Mouse (Mus musculus) liver, embryonic 14.5 days (tissue): ENCODE results near the gene Il16.

Experiments used
- CTCF ChIP-seq: IDR thresholded peaks from 2 replicates; pipeline ENCODE4 v1.5.1; 2016; ENCODE audit warnings: antibody characterized with exemption, low read depth, control low read depth
- EP300 ChIP-seq: IDR thresholded peaks from 2 replicates; pipeline ENCODE4 v1.6.1; 2016; ENCODE audit warnings: antibody characterized with exemption, low read depth

DNA sequence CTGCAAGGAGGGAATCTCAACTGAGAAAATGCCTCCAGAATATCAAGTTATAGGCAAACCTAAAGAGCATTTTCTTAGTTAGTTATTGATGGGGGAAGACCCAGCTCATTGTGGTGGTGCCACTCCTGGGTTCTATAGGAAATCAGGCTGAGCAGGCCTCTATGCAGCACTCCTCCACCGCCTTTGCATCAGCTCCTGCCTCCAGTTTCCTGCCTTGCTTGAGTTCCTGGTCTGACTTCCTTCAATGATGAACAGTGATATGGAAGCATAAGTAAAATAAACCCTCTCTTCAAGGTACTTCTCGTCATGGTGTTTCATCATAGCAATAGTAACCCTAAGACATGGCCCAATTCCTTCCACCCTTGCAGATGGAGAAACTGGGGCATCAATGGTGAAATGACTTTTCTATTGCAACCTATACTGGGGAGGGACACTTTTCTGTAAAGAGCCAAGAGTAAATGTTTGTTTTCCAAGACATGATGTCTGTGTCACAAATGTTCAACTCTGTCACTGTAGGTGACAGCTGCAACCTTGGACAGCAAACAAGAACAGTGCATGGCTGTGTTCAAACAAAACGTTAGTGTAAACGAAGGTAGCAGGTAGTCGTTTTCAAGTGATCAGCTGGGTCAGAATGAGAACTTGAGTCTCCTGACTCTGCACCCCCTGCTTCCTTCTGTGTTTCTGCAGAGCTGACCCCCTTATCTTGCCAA, 77.4 kb downstream of the Il16 start:
- no peak for TF ChIP-seq CTCF
- no peak for TF ChIP-seq EP300
